Mouse (Mus musculus) stomach, embryonic 16.5 days (tissue): Measurements from ENCODE around the gene Ikbke. TPM values are rescaled to one million over a fixed set of nuclear protein-coding genes. Genes with fewer than 3 reads are reported as not detected.
"Not testable (repeated sequence)": the region's sequence is repeated elsewhere in the genome, so short reads cannot be mapped to it uniquely, and the experiment has no call there.

Experiments
- ATAC-seq: fragments of 200-750 bp; cut with Nextera tagmentation; 2 replicates; pipeline ENCODE4 v1.8.0; 2017; ENCODE audit warnings: moderate number of reproducible peaks, moderate TSS enrichment; ENCODE audit not compliant: insufficient read depth, low FRiP score
- H3K27ac ChIP-seq: fragments of 300-500 bp; sonication (generic); 2 replicates; pipeline ENCODE4 v1.5.1; 2014; ENCODE audit warnings: low read length
- H3K27me3 ChIP-seq: fragments of 300-500 bp; sonication (generic); 2 replicates; pipeline ENCODE4 v1.6.1; 2014; ENCODE audit warnings: low read length, control low read depth, mixed read lengths; ENCODE audit not compliant: control insufficient read depth, insufficient read depth
- H3K36me3 ChIP-seq: fragments of 300-500 bp; sonication (generic); 2 replicates; pipeline ENCODE4 v1.6.1; 2014; ENCODE audit warnings: low read length; ENCODE audit not compliant: control insufficient read depth, insufficient read depth
- H3K4me1 ChIP-seq: fragments of 300-500 bp; sonication (generic); 2 replicates; pipeline ENCODE4 v1.6.1; 2014; ENCODE audit warnings: low read length, control low read depth, mixed read lengths; ENCODE audit not compliant: control insufficient read depth, insufficient read depth
- H3K4me2 ChIP-seq: fragments of 300-500 bp; sonication (generic); 2 replicates; pipeline ENCODE4 v1.6.1; 2014; ENCODE audit warnings: low read depth, low read length, mixed read lengths
- H3K4me3 ChIP-seq: fragments of 300-500 bp; sonication (generic); replicated peaks from 2 replicates; pipeline ENCODE4 v1.5.1; 2014; ENCODE audit warnings: mild to moderate bottlenecking, low read length
- H3K9ac ChIP-seq: fragments of 300-500 bp; sonication (generic); 2 replicates; pipeline ENCODE4 v1.6.1; 2014; ENCODE audit warnings: low read length
- H3K9me3 ChIP-seq: fragments of 300-500 bp; sonication (generic); replicated peaks from 2 replicates; pipeline ENCODE4 v1.6.1; 2016; ENCODE audit warnings: low read length, control low read depth; ENCODE audit not compliant: control insufficient read depth
- WGBS: fragments of 180-500 bp; shearing (Covaris S2); extraction: QIAGEN DNeasy Blood & Tissue Kit; methylation state at CpG from one replicate; pipeline ENCODE4 v1.1.7; 2014; 5-methylcytosine and 5-hydroxymethylcytosine counted together
- polyA plus RNA-seq: library from polyadenylated mRNA; unstranded; fragments of >200 nt; fragmentation: Nextera tagmentation; extraction: Ambion mirVana; gene quantifications from 2 replicates; pipeline ENCODE4 v1.2.1, GENCODE M21; 2015

Ikbke gene
- polyA plus RNA-seq, 1 experiment from 2014 or later, result 8.1 TPM

- Histone ChIP-seq H3K9ac (peak overlapping the region; percentile 12; the same call in 1 of the 2 replicates), H3K27ac (peak overlapping the region; percentile 82), H3K4me1 (peaks cover 14% of the 10 kb centered on the region)
- H3K36me3 ChIP-seq, H3K27me3 ChIP-seq, H3K4me2 ChIP-seq, H3K4me3 ChIP-seq, H3K9me3 ChIP-seq: not testable (repeated sequence)
- peak; percentile 62; the same call in 1 of the 2 replicates for ATAC-seq
- WGBS, result 60% methylated on average over 7 of the region's 7 CpGs
Measured at GRCm38 (mm10) chr1:131252516-131253250, 26.7 kb downstream of the Ikbke start.

- Histone ChIP-seq H3K9ac (peak overlapping the region; percentile 64), H3K4me3 (no peak overlapping the region), H3K4me1 (peaks cover 26% of the 10 kb centered on the region), H3K4me2 (peak overlapping the region; percentile 97), H3K27me3 (0 out of 2 replicates have a peak, but pooled peaks cover 9% of the 10 kb centered on the region), H3K36me3 (no peaks in the 10 kb centered on the region), H3K9me3 (no peaks in the 10 kb centered on the region), H3K27ac (0 out of 2 replicates have a peak overlapping the region, but pooled peaks have one; percentile 30)
- 10% methylated on average over 7 of the region's 7 CpGs for WGBS
- no peak for ATAC-seq
Measured at GRCm38 (mm10) chr1:131246433-131247395, 32.7 kb downstream of the Ikbke start.

GRCm38 (mm10) chr1:131245926-131246325 lies 33.5 kb downstream of the Ikbke start:
- peaks cover 23% of the 10 kb centered on the region for H3K4me1 ChIP-seq
- no peaks in the 10 kb centered on the region for H3K36me3 ChIP-seq
- 0 out of 2 replicates have a peak, but pooled peaks cover 9% of the 10 kb centered on the region for H3K27me3 ChIP-seq
- H3K4me3 ChIP-seq, result peak overlapping the region; percentile 75
- WGBS, result 11% methylated on average over 9 of the region's 9 CpGs
- H3K9ac ChIP-seq, result peak overlapping the region; percentile 85; the same call in 1 of the 2 replicates
- ATAC-seq, result peak; percentile 27; the same call in 1 of the 2 replicates
- H3K9me3 ChIP-seq, result no peaks in the 10 kb centered on the region
- H3K27ac ChIP-seq, result 0 out of 2 replicates have a peak overlapping the region, but pooled peaks have one; percentile 30
- H3K4me2 ChIP-seq, result peak overlapping the region; percentile 97

- WGBS, result under 1% methylated on average over 59 of the region's 60 CpGs
Measured at GRCm38 (mm10) chr1:131245089-131245856, 34.1 kb downstream of the Ikbke start, which contains the start of gene Rassf5. TSS of gene Rassf5 (minus strand) at chr1:131245258.

GRCm38 (mm10) chr1:131244536-131245088 lies 34.8 kb downstream of the Ikbke start:
- Histone ChIP-seq H3K27me3 (0 out of 2 replicates have a peak, but pooled peaks cover 9% of the 10 kb centered on the region), H3K4me1 (peaks cover 26% of the 10 kb centered on the region), H3K36me3 (no peaks in the 10 kb centered on the region), H3K9ac (peak overlapping the region; percentile 85), H3K4me3 (peak overlapping the region; percentile 75), H3K4me2 (peak overlapping the region; percentile 97), H3K27ac (0 out of 2 replicates have a peak overlapping the region, but pooled peaks have one; percentile 3), H3K9me3 (no peaks in the 10 kb centered on the region)
- 0 out of 2 replicates have a peak, but pooled peaks have one; percentile 1 for ATAC-seq
- WGBS, result 2% methylated on average over 56 of the region's 57 CpGs

More at GRCm38 (mm10) chr1:131245089-131245856, 34.1 kb downstream of the Ikbke start, which contains the start of gene Rassf5:
- H3K27me3 ChIP-seq, result 0 out of 2 replicates have a peak, but pooled peaks cover 9% of the 10 kb centered on the region
- H3K4me3 ChIP-seq, result peak within 1 kb of the TSS; percentile 75
- peak; percentile 72 for ATAC-seq
- H3K4me1 ChIP-seq, result peaks cover 23% of the 10 kb centered on the region
- H3K4me2 ChIP-seq, result peak within 1 kb of the TSS; percentile 97
- H3K27ac ChIP-seq, result 0 out of 2 replicates have a peak within 1 kb of the TSS, but pooled peaks have one; percentile 30
- H3K36me3 ChIP-seq, result no peaks in the 10 kb centered on the region
- H3K9ac ChIP-seq, result peak within 1 kb of the TSS; percentile 85
- H3K9me3 ChIP-seq, result no peaks in the 10 kb centered on the region

- no peak overlapping the region for H3K4me3 ChIP-seq
- WGBS, result 40% methylated on average over 6 of the region's 6 CpGs
- peak overlapping the region; percentile 97; the same call in 1 of the 2 replicates for H3K4me2 ChIP-seq
- H3K4me1 ChIP-seq, result peaks cover 40% of the 10 kb centered on the region
- H3K27me3 ChIP-seq, result 0 out of 2 replicates have a peak, but pooled peaks cover 6% of the 10 kb centered on the region
- no peak overlapping the region for H3K27ac ChIP-seq
- no peak for ATAC-seq
- no peaks in the 10 kb centered on the region for H3K36me3 ChIP-seq
- no peak overlapping the region for H3K9ac ChIP-seq
- no peaks in the 10 kb centered on the region for H3K9me3 ChIP-seq
Measured at GRCm38 (mm10) chr1:131242956-131243355, 36.5 kb downstream of the Ikbke start.

- Histone ChIP-seq H3K4me2 (no peak overlapping the region), H3K4me3 (no peak overlapping the region), H3K9me3 (no peaks in the 10 kb centered on the region), H3K27me3 (0 out of 2 replicates have a peak, but pooled peaks cover 6% of the 10 kb centered on the region), H3K36me3 (no peaks in the 10 kb centered on the region), H3K9ac (no peak overlapping the region), H3K27ac (peak overlapping the region; percentile 70; the same call in 1 of the 2 replicates), H3K4me1 (peaks cover 30% of the 10 kb centered on the region)
- WGBS, result 72% methylated on average over 12 of the region's 12 CpGs
- ATAC-seq, result no peak
Measured at GRCm38 (mm10) chr1:131239576-131240193, 39.7 kb downstream of the Ikbke start.
